Mouse (Mus musculus): ENCODE measurements at regions not wholly inside any gene's neighbourhood (a gene's known extent, or its start where the extent isn't known, plus 50 kb on each side); places are given as distances from the start of the nearest gene placed in this dataset.
"Not testable (repeated sequence)": the region's sequence is repeated elsewhere in the genome, so short reads cannot be mapped to it uniquely, and the experiment has no call there.

GRCm38 (mm10) chr12:20884104-20884503 is 106.2 kb upstream of the Asap2 start:
- not testable (repeated sequence) for H3K27ac ChIP-seq (ENCODE audit: control insufficient read depth, insufficient read depth, low read depth, low read length); H3K4me3 ChIP-seq (ENCODE audit: control insufficient read depth, low read depth, low read length); H3K27me3 ChIP-seq (ENCODE audit: control insufficient read depth, insufficient read depth, low read length); H3K36me3 ChIP-seq (ENCODE audit: control insufficient read depth, insufficient read depth, low read length); H3K4me1 ChIP-seq (ENCODE audit: control insufficient read depth, insufficient read depth, low read length)
- peak; percentile 48; the same call in 1 of the 2 replicates for TF ChIP-seq CTCF (IDR thresholded peaks at IDR 0.05; ENCODE audit: control insufficient read depth, insufficient read depth, insufficient replicate concordance, low read depth, low read length)

DNA sequence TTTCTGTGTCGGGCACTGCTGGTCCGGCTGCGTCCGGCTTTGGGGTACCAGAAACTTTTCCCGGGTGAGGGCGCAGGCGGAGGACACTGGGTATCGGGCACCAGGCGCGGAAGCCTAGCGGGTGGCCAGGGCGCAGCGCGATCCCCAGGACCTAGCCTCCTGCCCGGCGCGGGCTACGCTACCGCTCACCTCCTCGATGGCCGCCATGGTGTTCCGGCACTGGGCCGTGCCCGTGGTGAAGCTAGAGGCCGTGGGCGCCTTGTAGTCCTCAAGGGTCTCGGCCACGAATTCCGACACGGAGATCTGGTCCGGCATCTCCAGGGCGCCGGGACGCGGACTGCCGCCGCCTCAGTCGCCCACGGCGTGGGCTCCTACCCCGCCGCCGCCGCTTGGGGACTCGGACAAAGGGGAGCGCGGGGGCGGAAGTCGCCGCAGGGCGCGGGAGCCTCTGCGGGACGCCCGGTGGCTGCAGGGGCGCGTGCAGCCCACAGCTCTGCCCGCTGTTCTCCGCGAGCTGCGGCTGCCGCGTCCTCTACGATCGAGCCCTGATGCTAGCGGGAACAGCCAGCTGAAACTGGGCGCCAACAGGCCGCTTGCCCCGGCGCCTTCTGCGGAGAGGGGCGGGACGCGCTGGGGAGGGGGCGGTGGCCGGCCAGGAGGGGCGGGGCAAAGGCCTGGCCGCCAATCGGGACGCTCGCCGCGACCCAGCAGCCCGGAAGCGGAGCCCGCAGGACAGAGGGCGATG is 69.4 kb upstream of the Asap2 start:
- H3K27me3 ChIP-seq (ENCODE audit: control insufficient read depth, insufficient read depth, low read length); H3K4me1 ChIP-seq (ENCODE audit: control insufficient read depth, insufficient read depth, low read length); H3K36me3 ChIP-seq (ENCODE audit: control insufficient read depth, insufficient read depth, low read length): not testable (repeated sequence)
- TF ChIP-seq POLR2A (IDR thresholded peaks at IDR 0.05; ENCODE audit: control insufficient read depth, low read depth, low read length) = peak; percentile 66
- Histone ChIP-seq H3K4me3 (ENCODE audit: control insufficient read depth, low read depth, low read length) (peak overlapping the region; percentile 89), H3K27ac (ENCODE audit: control insufficient read depth, insufficient read depth, low read depth, low read length) (peak overlapping the region; percentile 41)

DNA sequence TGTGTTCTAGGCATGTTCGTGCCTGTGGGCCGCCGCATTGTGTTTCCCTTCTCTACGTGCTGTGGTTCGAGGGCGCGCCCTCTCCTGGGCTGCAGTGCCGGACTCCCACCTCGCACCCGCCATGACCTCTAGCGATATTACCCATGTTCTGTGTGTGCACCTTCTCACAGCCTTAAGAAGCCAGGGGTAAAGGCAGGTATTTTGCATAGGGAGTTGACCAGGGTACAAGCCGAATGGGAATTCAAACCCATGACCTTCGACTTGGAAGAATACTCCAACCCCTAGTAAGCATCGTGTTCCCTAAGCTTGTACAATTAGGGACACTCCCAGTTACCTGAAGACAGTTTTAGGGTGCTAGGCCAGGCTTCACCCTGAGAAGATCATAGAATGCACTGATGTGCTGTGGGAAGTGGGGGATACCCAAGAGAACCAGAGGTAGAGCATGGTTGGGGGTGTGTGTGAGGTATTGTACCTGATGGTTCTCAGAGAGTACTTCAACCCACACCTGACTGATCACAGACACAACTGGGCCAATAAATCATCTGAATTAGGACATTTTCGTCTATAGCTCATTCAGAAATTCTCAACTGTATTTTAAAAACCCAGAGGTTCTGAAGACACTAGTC is 68.7 kb upstream of the Asap2 start:
- not testable (repeated sequence) for H3K27me3 ChIP-seq (ENCODE audit: control insufficient read depth, insufficient read depth, low read length); H3K27ac ChIP-seq (ENCODE audit: control insufficient read depth, insufficient read depth, low read depth, low read length); H3K36me3 ChIP-seq (ENCODE audit: control insufficient read depth, insufficient read depth, low read length); H3K4me1 ChIP-seq (ENCODE audit: control insufficient read depth, insufficient read depth, low read length)
- H3K4me3 ChIP-seq (ENCODE audit: control insufficient read depth, low read depth, low read length) = peak overlapping the region; percentile 72

DNA sequence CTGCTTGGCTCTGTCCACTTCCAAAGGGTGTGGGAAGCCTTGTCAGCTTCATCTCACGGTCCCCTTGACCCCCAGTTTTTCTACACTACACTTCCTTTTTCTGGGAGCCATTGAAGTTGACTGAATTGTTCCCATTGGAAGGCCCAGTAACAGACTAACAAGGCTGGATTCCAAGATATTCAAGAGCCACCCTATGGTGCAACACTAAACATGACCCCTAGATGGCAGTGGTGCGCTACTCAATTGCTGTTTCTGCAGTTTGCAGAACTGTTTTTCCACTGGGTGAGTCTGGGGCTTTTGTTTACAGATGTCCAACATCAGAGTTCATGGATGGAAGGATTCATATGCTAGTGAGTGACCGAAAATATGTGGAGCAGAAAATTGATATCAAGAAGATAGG is 61.3 kb upstream of the Asap2 start:
- H3K4me3 ChIP-seq (ENCODE audit: control insufficient read depth, low read depth, low read length); H3K27ac ChIP-seq (ENCODE audit: control insufficient read depth, insufficient read depth, low read depth, low read length); H3K27me3 ChIP-seq (ENCODE audit: control insufficient read depth, insufficient read depth, low read length); H3K4me1 ChIP-seq (ENCODE audit: control insufficient read depth, insufficient read depth, low read length); H3K36me3 ChIP-seq (ENCODE audit: control insufficient read depth, insufficient read depth, low read length): not testable (repeated sequence)

Data from testis, adult 2 months (tissue).